Mouse (Mus musculus) urinary bladder, postnatal 10 days (tissue): ENCODE data around the gene Ccdc106.
A peak's percentile ranks its signal among the peaks of the same experiment; 100 is the strongest.
"Not testable (repeated sequence)": the region's sequence is repeated elsewhere in the genome, so short reads cannot be mapped to it uniquely, and the experiment has no call there.

Experiments used
- DNase-seq: peaks from one replicate; pipeline ENCODE4 v3.0.0; 2022; ENCODE audit warnings: low spot score

Gene Ccdc106

DNA sequence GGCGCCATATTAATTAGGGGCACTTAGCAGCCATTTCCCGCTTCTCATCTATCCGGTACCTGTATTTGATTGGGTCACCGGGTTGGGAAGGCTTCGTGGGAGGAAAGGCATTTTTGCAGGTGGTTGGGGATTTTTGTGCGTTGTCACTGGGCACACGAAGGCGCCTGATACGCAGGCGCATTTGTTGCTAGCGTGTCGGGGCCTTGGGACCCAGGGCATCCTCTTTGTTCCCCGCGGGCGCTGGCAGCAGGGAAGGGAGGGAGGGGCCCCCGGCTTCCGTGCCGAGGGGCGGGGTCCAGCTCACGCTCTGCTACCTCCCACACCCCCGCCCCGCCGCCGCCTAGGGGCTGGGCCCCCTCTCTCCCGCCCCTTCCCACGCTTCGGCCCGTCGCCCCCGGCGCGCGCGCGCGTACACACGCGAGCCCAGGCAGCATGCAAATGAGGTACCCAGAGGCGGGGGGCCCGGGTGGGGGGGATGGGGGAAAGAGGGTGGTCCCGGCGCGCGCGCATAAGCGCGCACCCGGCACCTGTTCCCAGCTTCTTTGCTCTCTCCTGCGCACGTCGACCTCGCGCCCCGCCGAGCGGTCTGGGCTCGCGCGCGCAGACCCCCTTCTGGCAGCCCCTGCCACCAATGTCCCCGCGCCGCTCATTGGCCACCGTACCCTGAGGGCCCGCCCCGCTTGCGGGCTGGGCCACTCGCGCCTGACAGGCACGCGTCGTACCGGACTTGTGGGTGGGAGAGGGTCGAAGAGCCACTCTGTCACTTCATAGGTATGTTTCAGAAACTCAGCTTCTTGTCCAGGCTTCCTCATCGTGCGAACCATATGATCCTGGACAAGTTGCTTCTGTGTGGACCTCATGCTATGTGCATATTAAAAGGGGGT lies 5.0 kb upstream of the Ccdc106 start, which contains the start of gene Gm44973:
TSS of gene Gm44973 (plus strand) at position 379 of the 884 bp plus-strand sequence.
- DNase-seq, result peak; percentile 84

DNA sequence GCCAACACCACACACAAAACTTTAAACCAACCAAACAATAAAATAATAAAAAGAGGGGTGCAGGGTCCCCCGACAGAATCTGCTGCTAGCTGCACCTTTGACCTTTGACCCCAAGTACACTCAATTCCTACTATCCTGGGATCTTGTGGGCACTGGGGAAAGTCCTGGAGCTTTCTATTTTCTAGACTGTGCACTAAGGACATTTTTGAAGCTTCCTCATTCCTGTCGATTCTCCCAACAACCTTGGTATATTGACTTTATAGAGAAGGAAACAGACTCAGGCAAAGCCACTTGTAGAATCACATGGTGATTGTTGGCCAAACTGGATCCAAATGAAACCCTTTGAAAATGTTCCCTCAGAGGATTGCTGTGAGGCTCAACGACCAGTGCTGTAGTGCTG lies 4.3 kb upstream of the Ccdc106 start:
- DNase-seq, result no peak

DNA sequence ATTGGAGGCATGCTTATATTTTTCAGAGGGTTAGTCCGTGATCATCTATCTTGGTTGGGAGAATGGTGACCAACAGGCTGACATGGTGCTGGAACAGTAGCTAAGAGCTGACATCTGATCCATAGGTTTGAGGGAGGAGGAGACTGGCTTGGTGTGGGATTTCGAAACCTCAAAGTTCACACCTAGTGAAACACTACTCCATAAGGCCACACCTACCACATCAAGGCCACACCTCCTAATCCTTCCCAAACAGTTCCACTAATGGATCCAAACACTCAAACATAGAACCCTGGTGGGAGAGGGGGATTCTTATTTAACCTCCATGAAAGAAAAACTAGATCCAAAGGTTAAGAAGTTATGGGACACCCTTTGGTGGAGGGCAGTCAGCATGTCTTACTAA lies 3.4 kb upstream of the Ccdc106 start:
- DNase-seq, result no peak

DNA sequence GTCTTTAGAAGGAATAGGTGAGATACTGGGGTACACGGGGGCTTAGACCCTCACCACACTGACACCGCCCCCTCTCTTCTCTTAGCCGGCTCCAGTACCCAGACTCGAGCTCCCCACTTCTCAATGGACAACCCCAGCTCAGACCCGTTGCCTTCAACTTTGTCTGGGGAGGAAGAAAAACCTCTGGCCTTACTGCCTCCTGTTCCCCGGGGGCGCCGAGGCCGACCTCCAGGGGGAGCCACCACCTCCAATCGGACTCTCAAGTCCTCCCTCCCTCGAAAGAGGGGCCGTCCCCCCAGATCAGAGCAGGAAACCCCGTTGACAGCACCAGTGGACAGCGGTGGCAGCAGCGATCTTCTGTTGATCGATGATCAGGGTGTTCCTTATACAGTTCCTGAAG lies 3.0 kb upstream of the Ccdc106 start:
- no peak for DNase-seq

DNA sequence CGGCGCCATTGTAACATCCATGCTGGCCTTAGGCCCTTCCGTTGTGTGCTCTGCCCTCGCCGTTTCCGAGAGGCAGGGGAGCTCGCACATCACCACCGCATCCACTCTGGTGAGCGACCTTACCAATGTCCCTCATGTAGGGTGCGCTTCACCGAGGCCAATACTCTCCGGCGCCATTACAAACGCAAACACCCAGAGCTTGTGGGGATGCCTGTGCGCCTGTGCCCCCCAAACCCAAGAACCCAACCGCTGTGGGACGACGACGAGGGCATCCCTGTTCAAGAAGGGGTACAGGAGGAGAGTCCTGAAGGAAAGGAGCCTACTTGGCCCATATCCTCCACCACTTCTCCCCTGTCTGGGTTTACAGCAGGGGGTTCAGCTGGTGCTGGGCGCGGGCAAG lies 2.4 kb upstream of the Ccdc106 start:
- no peak for DNase-seq

DNA sequence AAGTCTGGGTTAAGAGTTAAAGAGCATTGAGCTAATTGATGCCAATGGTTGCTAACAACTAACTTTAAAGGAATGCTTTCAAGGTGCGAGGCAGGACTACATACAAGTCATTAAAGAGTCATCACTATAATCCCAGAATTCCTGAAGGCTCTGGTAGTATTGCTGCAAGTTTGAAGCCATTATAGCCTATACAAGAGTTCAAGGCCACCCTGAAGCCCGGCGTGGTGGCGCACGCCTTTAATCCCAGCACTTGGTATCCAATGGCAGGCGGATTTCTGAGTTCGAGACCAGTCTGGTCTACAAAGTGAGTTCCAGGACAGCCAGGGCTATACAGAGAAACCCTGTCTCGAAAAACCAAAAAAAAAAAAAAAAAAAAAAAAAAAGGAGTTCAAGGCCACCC lies 777 bp upstream of the Ccdc106 start:
- not testable (repeated sequence) for DNase-seq

DNA sequence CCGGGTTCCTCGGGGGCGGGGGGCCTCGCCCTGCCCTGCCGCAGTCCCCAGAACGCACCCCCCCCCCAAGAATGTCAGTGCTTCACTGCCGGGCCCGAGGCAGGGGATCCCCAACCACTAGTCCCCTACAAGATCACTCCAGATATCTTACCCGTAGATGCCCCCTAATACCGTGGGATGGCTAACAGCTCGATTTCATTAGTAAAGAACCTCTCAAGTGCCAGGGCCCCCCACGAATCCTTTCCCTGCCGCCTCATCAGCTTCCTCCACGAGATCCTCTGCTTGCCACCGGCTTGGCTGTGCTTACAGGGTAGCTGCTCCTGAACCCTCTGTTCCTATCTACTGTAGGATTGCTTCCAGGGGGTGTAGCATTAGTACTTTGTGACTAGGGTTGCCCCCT lies 332 bp downstream of the Ccdc106 start:
- no peak for DNase-seq

DNA sequence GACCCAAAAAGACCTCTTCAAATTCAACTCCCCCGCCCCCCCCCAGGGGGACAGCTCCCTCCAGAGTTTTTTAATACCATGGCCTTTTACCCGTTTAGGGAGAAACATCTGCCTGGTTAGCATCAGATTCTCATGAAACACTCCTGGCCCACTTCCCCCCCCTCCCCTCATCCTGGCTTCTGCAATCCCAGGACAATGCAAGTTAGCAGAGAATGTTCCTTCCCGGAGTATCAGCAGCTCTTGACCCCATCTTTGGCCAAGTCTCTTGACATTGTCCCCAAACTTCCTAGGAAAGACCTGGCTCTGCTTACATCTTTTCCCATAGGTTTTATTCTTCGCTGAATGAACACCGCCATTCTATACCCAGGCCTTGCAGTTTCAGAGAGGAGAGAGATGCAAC lies 844 bp downstream of the Ccdc106 start:
- no peak for DNase-seq

DNA sequence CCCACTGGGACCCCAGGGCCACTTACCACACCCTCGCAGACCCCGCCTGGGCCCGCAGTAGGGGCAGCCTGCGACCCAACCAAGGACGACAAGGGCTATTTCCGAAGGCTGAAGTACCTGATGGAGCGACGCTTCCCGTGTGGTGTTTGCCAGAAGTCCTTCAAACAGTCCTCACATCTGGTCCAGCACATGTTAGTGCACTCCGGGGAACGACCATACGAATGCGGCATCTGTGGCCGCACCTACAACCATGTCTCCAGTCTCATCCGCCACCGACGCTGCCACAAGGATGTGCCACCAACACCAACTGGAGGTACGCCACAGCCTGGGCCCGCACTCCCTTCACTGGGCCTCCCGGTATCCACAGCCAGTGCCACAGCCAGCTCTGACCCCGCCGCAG lies 9.2 kb downstream of the Ccdc106 start:
- no peak for DNase-seq

DNA sequence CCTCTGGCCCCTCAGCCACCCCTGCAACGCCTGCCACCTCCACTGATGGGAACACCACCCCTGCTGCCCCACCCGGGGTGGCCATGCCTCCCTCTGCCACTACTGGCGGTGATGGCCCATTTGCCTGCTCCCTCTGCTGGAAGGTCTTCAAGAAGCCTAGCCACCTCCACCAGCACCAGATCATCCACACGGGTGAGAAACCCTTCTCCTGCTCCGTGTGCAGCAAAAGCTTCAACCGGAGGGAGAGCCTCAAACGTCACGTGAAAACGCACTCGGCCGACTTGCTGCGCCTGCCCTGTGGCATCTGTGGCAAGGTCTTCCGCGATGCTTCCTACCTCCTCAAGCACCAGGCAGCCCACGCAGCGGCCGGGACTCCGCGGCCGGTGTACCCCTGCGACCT lies 9.6 kb downstream of the Ccdc106 start:
- no peak for DNase-seq

DNA sequence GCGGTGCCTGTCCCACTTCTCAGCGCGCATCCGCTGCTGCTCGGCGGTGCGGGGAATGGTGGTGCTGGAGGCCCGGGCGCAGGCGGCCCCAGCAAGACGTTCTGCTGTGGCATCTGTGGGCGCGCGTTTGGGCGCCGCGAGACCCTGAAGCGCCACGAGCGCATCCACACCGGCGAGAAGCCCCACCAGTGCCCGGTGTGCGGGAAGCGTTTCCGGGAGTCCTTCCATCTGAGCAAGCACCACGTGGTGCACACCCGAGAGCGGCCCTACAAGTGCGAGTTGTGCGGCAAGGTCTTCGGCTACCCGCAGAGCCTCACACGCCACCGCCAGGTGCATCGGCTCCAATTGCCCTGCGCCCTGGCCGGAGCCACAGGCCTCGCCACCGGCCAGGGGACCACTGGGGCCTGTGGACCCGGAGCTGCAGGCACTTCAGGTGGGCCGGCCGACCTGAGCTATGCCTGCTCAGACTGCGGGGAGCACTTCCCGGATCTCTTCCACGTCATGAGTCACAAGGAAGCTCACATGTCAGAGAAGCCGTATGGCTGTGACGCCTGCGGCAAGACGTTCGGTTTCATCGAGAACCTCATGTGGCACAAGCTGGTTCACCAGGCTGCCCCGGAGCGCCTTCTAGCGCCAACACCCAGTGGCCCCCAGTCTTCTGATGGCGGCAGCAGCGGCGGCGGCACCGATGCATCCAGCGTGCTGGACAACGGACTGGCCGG lies 10.4 kb downstream of the Ccdc106 start:
- DNase-seq, result no peak

DNA sequence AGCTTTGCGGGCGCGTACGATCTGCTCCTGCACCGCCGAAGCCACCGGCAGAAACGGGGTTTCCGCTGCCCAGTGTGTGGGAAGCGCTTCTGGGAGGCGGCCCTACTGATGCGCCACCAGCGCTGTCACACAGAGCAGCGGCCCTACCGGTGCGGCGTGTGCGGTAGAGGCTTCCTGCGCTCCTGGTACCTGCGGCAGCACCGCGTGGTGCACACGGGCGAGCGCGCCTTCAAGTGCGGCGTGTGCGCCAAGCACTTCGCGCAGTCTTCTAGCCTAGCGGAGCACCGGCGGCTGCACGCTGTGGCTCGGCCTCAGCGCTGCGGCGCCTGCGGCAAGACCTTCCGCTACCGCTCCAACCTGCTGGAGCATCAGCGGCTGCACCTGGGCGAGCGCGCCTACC lies 11.1 kb downstream of the Ccdc106 start:
- DNase-seq, result no peak

DNA sequence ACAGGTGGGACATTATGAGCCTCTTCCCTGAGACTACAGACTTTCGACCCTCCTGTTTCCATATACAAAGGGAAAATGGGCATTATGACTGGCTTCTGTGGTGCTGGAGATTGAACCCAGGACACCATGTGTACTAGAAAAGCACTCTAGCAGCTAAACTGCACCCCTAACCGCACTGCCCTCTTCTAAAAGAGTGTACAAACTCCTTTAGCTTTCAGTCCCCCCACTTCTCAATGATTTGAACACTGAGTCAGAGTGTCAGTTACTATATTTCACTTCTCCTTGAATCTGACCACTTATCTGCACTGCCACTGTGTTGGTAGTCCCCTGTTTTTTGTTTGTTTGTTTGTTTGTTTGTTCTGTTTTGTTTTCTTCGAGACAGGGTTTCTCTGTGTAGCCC lies 13.5 kb downstream of the Ccdc106 start, which contains the start of gene 4632433K11Rik:
TSS of gene 4632433K11Rik (plus strand) at position 301 of the 400 bp plus-strand sequence.
- no peak for DNase-seq

DNA sequence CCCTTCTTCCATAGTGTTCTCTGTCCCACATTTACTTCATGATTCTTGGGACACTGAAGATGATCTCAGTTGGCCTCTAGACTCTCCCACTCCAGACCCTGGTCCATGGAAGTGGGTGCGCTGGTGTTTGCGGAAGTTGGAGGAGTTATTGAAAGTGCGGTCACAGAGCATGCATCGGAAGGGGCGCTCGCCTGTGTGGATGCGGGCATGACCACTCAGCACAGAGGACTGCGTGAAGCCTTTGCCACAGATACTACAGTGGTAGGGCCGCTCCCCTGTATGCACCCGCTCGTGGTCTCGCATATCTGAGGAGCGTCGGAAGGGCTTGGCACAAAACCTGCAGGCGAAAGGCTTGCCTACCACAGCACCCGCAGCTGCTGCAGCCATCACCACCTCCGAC lies 15.3 kb downstream of the Ccdc106 start:
- DNase-seq, result no peak

DNA sequence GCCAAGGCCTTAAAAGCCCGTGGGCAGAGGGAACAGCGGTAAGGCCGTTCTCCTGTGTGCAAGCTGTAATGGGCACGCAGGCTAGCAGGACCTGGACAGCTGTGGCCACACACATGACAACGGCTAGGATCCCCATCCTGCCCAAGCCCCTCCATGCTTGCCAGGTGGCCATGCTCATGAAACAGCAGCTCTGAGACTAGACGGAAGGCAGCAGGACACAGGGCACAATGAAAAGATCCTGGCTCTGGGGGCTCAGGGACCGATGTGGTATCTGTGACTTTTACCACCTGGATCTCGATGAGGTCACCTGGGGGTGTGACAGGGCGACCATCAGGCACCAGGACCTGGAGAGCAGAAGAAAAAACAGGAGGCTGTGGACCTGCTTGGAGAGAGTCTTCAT lies 15.8 kb downstream of the Ccdc106 start:
- DNase-seq, result no peak

DNA sequence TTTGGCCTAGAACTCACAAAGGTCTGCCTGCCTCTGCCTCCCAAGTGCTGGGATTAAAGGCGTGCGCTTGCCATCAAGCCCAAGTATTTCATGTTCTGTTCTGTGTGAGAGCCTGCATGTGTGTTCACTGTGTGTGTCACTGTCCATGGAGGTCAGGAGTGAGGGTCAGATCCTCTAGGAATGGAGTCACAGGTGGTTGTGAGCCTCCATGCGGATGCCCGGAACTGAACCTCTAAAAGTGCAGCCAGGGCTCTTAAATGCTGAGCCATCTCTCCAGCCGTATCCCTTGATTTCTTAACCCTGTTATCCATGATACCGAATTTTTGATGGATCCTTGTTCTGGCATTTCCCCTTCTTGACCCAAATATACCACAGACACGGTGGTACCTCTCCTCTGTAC lies 16.7 kb downstream of the Ccdc106 start:
- no peak for DNase-seq

DNA sequence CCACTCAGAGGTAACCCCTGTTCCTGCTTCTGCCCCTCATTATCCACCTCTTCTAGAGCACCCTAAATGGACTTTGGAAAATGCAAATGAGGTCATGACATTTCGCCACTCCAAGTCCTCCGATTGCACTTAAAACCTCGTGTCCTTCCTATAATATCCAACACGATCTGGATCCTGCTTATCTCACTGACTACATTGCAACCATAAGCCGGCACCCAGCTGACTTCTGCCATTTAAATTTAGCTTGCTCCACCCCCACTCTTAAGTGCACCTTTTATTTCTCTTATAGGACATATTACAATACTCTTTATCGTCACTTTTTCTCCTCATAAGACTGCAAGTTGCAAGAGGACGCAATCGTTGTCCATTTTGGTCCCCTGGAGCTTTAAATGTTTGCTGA lies 17.1 kb downstream of the Ccdc106 start:
- no peak for DNase-seq

DNA sequence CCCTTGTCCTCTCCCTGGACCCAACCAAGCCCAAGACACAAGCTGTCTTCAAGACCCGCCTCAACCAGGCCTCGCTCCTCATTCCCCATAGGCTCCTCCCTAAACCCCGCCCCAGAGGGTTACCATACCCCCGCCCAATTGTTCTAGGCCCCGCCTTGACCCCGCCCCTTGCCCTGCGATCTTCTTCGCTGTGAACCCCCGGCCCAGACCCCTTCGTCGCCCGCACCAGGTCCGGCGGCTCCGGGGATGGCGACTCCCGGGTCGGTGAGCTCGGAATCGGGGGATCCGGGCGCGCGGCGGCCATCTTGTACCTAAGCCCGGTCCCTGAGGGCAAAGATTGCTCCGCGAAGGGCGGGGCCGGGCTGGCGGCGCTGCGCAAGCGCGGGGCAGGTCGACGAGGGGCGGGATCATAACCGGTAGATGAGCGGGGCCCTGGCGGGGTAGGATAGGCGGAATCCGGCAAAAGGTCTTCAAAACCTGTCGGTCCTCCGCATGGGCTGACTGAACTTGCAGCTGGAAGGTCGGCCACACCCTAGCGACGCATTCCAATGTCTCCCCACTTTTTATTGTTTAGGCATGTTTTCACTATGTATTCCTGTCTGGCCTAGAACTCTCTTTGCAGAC lies 17.9 kb downstream of the Ccdc106 start, which contains the start of gene Zfp784:
TSS of gene Zfp784 (minus strand) at position 338 of the 624 bp plus-strand sequence.
- DNase-seq, result peak; percentile 70

DNA sequence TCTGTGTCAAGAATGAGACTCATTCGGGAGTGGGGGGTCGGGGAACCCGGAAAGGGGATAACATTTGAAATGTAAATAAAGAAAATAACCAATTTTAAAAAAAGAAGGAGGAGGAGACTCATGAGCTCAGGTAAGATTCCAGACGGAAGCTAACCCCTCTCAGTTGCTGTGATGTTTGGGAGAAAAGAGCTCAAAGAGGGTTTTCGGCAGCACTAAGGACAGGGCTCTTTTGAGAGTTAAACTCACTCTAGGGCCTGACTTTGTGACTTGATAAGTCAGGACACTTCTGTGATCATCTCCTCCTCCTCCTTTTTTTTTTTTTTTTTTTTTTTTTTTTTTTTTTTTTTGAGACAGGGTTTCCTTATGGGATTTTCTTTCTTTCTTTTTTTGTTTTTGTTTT lies 18.6 kb downstream of the Ccdc106 start:
- DNase-seq, result no peak

DNA sequence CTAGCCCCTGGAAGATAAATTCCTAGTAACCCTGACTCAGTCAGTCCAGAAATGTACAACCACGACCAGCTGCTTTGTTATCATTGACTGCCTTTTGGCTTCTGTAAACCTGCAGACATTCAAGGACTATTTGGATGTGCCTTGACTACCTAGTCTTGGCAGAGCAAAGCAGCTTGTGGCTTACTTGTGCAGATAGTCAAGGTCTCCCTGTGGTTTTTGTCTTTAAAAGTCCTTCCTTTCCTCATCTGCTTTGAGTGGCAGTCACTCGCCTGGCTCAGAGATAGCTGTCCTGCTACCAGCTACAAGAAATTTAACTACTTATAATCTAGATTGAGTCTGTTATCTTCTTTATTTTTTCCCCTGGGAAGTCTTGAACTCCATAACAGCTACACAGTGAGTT lies 24.6 kb downstream of the Ccdc106 start:
- DNase-seq, result no peak

DNA sequence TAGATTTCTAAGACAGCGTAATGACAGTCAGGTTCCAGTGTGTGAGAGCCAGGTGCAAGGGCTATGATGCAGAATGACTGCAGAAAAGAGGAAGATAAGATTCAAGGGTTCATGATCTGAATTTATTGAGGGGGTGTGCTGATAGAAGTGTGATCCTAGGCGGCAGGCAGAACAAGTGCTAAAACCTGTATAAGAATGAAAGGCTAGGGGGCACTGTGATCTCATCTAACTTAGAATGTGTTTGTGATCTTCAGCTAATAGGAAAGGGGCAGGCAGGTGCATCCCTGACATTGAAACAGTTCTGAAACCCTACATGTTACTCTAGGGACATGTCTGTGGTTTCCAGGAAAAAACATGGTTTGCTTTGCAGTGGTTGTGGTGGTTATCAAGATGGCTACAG lies 25.8 kb downstream of the Ccdc106 start:
- DNase-seq, result no peak

DNA sequence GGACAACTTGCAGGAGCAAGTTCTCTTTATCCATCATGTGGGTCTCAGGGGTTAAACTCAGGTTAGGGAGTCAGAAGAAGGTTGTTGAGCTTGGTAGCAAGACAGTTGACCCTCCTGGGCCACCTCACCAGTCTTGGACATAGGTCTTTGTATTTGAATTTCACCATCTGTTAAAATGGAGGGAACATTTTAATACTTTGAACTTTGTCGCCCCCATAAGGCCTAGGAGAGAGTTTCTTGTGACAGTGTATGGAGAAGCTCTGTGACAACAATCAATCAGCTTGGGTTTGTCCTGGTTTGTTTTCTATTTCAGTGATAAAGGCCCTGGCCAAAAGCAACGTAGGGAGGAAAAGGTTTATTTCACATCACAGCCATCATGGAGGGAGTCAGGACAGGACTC lies 27.0 kb downstream of the Ccdc106 start:
- no peak for DNase-seq
